ENCODE assay signal across 9 mouse cellular contexts in the genomic region with DNA sequence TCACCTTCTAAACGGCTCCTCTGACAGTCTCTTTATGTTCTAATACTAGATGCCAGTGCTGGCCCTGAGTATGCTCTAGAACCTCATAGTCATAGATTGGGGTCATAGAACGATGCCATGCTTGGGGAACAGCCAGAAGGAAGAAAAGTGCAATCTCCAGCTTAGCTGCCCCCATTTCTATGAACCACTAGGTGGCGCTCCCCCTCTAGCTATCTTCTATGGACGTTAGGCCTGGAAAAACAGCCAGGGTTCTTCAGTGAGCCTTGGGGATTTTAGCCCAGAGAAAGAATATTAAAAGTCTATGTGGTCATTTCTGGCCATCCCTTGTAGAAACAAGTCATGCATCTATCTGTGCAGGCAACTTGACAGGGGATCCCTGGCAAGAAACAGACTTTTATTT. TPM values are rescaled to one million over a fixed set of nuclear protein-coding genes. Genes with fewer than 3 reads are reported as not detected.
DNase-seq lines count a peak whose midpoint lies in the region; ATAC-seq and TF ChIP-seq lines count a peak whose summit lies in the region.
"Had no signal": no experiment of that assay in that cellular context is flagged by ENCODE, and none has a peak within 500 bp of the region (broad histone marks: within the 10 kb centered on the region; RNA-seq: fewer than 3 reads in every experiment).

No protein-coding gene starts in this region.

- H3K9ac ChIP-seq in heart, embryonic 12.5 days = no peak overlapping the region
- no peak overlapping the region for H3K9ac ChIP-seq in midbrain, embryonic 13.5 days (replicated peaks)

- no peak overlapping the region for H3K4me3 ChIP-seq in heart, embryonic 12.5 days
- no peak overlapping the region for H3K4me3 ChIP-seq in midbrain, embryonic 13.5 days (replicated peaks)
- no peak overlapping the region for H3K4me3 ChIP-seq in testis, adult 2 months (ENCODE audit: control insufficient read depth, low read depth, low read length)

- no peak overlapping the region for H3K4me2 ChIP-seq in heart, embryonic 12.5 days
- H3K4me2 ChIP-seq in midbrain, embryonic 13.5 days (replicated peaks) = no peak overlapping the region

- TF ChIP-seq CTCF in testis, adult 2 months (IDR thresholded peaks at IDR 0.05; ENCODE audit: control insufficient read depth, insufficient read depth, insufficient replicate concordance, low read depth, low read length) = peak; percentile 50; the same call in 1 of the 2 replicates

- H3K27me3 ChIP-seq in heart, embryonic 12.5 days (replicated peaks) = peaks cover 37% of the 10 kb centered on the region
- no peaks in the 10 kb centered on the region for H3K27me3 ChIP-seq in midbrain, embryonic 13.5 days
- no peaks in the 10 kb centered on the region for H3K27me3 ChIP-seq in testis, adult 2 months (ENCODE audit: control insufficient read depth, insufficient read depth, low read length)

- WGBS in heart, embryonic 12.5 days = 4% methylated on average over 4 of the region's 4 CpGs
- WGBS in midbrain, embryonic 13.5 days = 13% methylated on average over 4 of the region's 4 CpGs

- no peak for ATAC-seq in heart, embryonic 12.5 days (ENCODE audit: insufficient number of reproducible peaks, low FRiP score)
- ATAC-seq in midbrain, embryonic 13.5 days = 0 out of 2 replicates have a peak, but pooled peaks have one; percentile 24

- peak; percentile 70 to 88 for DNase-seq in heart, adult 18-20 months
- DNase-seq in adrenal gland, adult (ENCODE audit: inconsistent age in 2 of 2, low spot score in 1 of 2) = peak; percentile 67 to 90
- DNase-seq in cerebellum, postnatal 4 days (ENCODE audit: low spot score in 2 of 2) = peak; percentile 54 to 69
- DNase-seq in heart, postnatal 10 days = peak; percentile 77 to 86
- DNase-seq in layer of hippocampus, postnatal 36 days = peak; percentile 43 to 56

- no peak overlapping the region for H3K27ac ChIP-seq in heart, embryonic 12.5 days (ENCODE audit: poor library complexity, severe bottlenecking)
- H3K27ac ChIP-seq in midbrain, embryonic 13.5 days = no peak overlapping the region
- no peak overlapping the region for H3K27ac ChIP-seq in testis, adult 2 months (ENCODE audit: control insufficient read depth, insufficient read depth, low read depth, low read length)
- H3K27ac ChIP-seq: macrophage had no signal

- H3K9me3 ChIP-seq in heart, embryonic 12.5 days (replicated peaks) = no peaks in the 10 kb centered on the region
- no peaks in the 10 kb centered on the region for H3K9me3 ChIP-seq in midbrain, embryonic 13.5 days

- intact Hi-C loops in heart, postnatal 10 days (cut with DNase I) = loop anchor here (1.0 kb wide), 2 partner anchors 69 to 142 kb away; no protein-coding TSS in a partner anchor

- H3K4me1 ChIP-seq in heart, embryonic 12.5 days (replicated peaks) = peaks cover 9% of the 10 kb centered on the region; the same call in 1 of the 2 replicates
- peaks cover 5% of the 10 kb centered on the region; the same call in 1 of the 2 replicates for H3K4me1 ChIP-seq in midbrain, embryonic 13.5 days (replicated peaks)
- no peaks in the 10 kb centered on the region; the same call in 1 of the 2 replicates for H3K4me1 ChIP-seq in testis, adult 2 months (ENCODE audit: control insufficient read depth, insufficient read depth, low read length)

- H3K36me3 ChIP-seq in heart, embryonic 12.5 days = no peaks in the 10 kb centered on the region
- H3K36me3 ChIP-seq in midbrain, embryonic 13.5 days = no peaks in the 10 kb centered on the region
- no peaks in the 10 kb centered on the region for H3K36me3 ChIP-seq in testis, adult 2 months (ENCODE audit: control insufficient read depth, insufficient read depth, low read length)

- TF ChIP-seq POLR2A in testis, adult 2 months (IDR thresholded peaks at IDR 0.05; ENCODE audit: control insufficient read depth, low read depth, low read length) = no peak

RNA-seq across cellular contexts. Expression of a gene that starts 25.5 kb away (rescaled TPM):
- total RNA-seq in heart, adult 18-20 months (2021) = 1 to 10 TPM; 5.0 to 6.2 TPM
- 15.2 and 18.6 TPM in 2 replicates for polyA plus RNA-seq in heart, embryonic 12.5 days (2016; fragmentation: Nextera tagmentation; extraction: Ambion mirVana)
- total RNA-seq in heart, postnatal 10 days (2021) = 1 to 10 TPM; 7.4 to 9.1 TPM
- 10 to 100 TPM; 18.2 to 19.0 TPM for total RNA-seq in layer of hippocampus, postnatal 36 days (2021)
- 10.5 and 11.1 TPM in 2 replicates for polyA plus RNA-seq in midbrain, embryonic 13.5 days (2015; fragmentation: Nextera tagmentation; extraction: Ambion mirVana)
- polyA plus RNA-seq in testis, adult 2 months (2012; rRNA removed) = 0.30 and 0.80 TPM in 2 replicates
- polyA plus RNA-seq: macrophage had no signal

RNA-seq across cellular contexts. Expression of a gene that starts 34.8 kb away (rescaled TPM):
- total RNA-seq in heart, adult 18-20 months (2021) = 100 to 1,000 TPM; 119 to 128 TPM
- 13.3 and 13.9 TPM in 2 replicates for polyA plus RNA-seq in heart, embryonic 12.5 days (2016; fragmentation: Nextera tagmentation; extraction: Ambion mirVana)
- total RNA-seq in heart, postnatal 10 days (2021) = 100 to 1,000 TPM; 167 to 181 TPM
- total RNA-seq in layer of hippocampus, postnatal 36 days (2021) = 100 to 1,000 TPM; 147 to 158 TPM
- 20.9 and 21.2 TPM in 2 replicates for polyA plus RNA-seq in midbrain, embryonic 13.5 days (2015; fragmentation: Nextera tagmentation; extraction: Ambion mirVana)
- 6.9 TPM in 2 replicates for polyA plus RNA-seq in testis, adult 2 months (2012; rRNA removed)
